Mouse (Mus musculus) stomach, embryonic 14.5 days (tissue): Measurements from ENCODE around the gene Bicdl1. TPM values are rescaled to one million over a fixed set of nuclear protein-coding genes. Genes with fewer than 3 reads are reported as not detected.
"Not testable (repeated sequence)": the region's sequence is repeated elsewhere in the genome, so short reads cannot be mapped to it uniquely, and the experiment has no call there.

ENCODE experiments used
- ATAC-seq: fragments of 200-750 bp; cut with Nextera tagmentation; 2 replicates; pipeline ENCODE4 v1.8.0; 2017; ENCODE audit warnings: low read depth, moderate TSS enrichment; ENCODE audit not compliant: insufficient number of reproducible peaks, insufficient read depth, low FRiP score
- H3K27ac ChIP-seq: fragments of 300-500 bp; sonication (generic); 2 replicates; pipeline ENCODE4 v1.5.1; 2014; ENCODE audit warnings: mild to moderate bottlenecking, low read length, moderate library complexity, mixed read lengths
- H3K27me3 ChIP-seq: fragments of 300-500 bp; sonication (generic); 2 replicates; pipeline ENCODE4 v1.6.1; 2014; ENCODE audit warnings: low read length, control low read depth, mixed read lengths; ENCODE audit not compliant: control insufficient read depth, insufficient read depth
- H3K36me3 ChIP-seq: fragments of 300-500 bp; sonication (generic); 2 replicates; pipeline ENCODE4 v1.6.1; 2014; ENCODE audit warnings: mild to moderate bottlenecking, control low read depth, low read length, moderate library complexity, mixed read lengths; ENCODE audit not compliant: control insufficient read depth, insufficient read depth
- H3K4me1 ChIP-seq: fragments of 300-500 bp; sonication (generic); 2 replicates; pipeline ENCODE4 v1.6.1; 2014; ENCODE audit warnings: low read length, control low read depth, mixed read lengths; ENCODE audit not compliant: control insufficient read depth, insufficient read depth
- H3K4me2 ChIP-seq: fragments of 300-500 bp; sonication (generic); replicated peaks from 2 replicates; pipeline ENCODE4 v1.6.1; 2014; ENCODE audit warnings: low read depth, low read length, control low read depth
- H3K4me3 ChIP-seq: fragments of 300-500 bp; sonication (generic); 2 replicates; pipeline ENCODE4 v1.5.1; 2014; ENCODE audit warnings: low read depth, low read length, control low read depth
- H3K9ac ChIP-seq: fragments of 300-500 bp; sonication (generic); replicated peaks from 2 replicates; pipeline ENCODE4 v1.6.1; 2014; ENCODE audit warnings: low read depth, mild to moderate bottlenecking, control low read depth, low read length, moderate library complexity, mixed read lengths
- H3K9me3 ChIP-seq: fragments of 300-500 bp; sonication (generic); 2 replicates; pipeline ENCODE4 v1.6.1; 2016; ENCODE audit warnings: low read depth, low read length, control low read depth; ENCODE audit not compliant: control insufficient read depth
- WGBS: fragments of 180-500 bp; shearing (Covaris S2); extraction: QIAGEN DNeasy Blood & Tissue Kit; methylation state at CpG from one replicate; pipeline ENCODE4 v1.1.7; 2014; 5-methylcytosine and 5-hydroxymethylcytosine counted together
- polyA plus RNA-seq: library from polyadenylated mRNA; unstranded; fragments of >200 nt; fragmentation: Nextera tagmentation; extraction: Ambion mirVana; gene quantifications from 2 replicates; pipeline ENCODE4 v1.2.1, GENCODE M21; 2014

Bicdl1 gene
- polyA plus RNA-seq, 1 experiment from 2014 or later: 11.6 TPM

DNA sequence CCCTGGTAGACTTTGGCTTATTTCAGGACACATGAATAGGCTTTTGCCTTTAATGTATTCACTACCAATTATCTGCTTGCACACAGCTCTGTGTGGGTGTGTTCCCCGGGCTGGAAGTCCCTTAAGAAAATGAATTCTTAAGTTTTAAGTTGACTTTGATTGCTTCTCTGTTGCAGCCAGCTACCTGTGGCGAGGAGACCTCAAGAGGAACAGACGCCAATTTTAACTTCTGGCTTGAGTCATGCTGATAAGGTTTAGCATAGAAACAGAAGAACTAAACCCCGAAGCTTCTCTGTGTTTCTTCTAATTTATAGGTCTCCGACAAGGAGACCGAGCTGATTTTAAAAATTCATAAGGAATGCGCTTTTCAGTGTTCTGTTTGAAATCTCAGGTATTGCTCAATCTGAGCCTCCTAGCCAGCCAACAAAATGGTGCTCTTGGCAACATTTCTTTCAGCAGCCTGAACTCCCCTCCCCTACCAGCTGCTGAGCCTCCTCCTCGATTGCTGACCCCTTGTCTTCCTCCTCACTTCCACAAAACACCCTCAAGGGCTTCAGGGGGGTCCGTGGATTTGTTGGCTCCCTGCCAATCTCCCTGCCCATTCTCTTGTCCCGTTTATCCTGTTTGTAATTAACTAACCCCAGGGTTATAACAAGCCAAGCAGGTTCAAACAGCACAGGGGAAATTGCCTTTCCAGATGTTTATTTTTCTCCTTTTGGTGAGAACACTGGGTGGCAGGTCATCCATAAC is 27.2 kb upstream of the Bicdl1 start:
- no peaks in the 10 kb centered on the region for H3K27me3 ChIP-seq
- H3K9ac ChIP-seq: no peak overlapping the region
- WGBS: 35% methylated on average over 10 of the region's 10 CpGs
- H3K27ac ChIP-seq: no peak overlapping the region
- 0 out of 2 replicates have a peak, but pooled peaks cover 4% of the 10 kb centered on the region for H3K4me1 ChIP-seq
- no peak overlapping the region for H3K4me3 ChIP-seq
- H3K9me3 ChIP-seq: no peaks in the 10 kb centered on the region
- no peak for ATAC-seq
- H3K4me2 ChIP-seq: no peak overlapping the region
- H3K36me3 ChIP-seq: no peaks in the 10 kb centered on the region

DNA sequence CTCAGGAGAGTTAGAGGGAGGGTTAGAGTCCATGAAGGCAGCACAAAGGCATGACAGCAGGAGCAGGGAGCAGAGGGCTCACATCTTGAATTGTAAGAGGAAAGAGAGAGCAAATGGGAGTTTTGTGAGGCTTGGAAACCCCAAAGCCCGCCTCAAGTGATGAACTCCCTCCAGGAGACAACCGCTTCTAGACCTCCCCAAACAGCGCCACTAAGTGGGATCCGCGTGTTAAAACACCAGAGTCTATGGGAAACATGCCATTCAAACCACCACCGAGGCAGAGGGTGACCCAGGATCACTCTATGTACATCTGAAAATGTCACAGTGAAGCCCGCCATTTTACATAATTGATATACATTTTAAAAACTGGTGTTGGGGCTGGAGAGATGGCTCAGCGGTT is 26.1 kb upstream of the Bicdl1 start:
- Histone ChIP-seq H3K27me3 (no peaks in the 10 kb centered on the region), H3K27ac (no peak overlapping the region), H3K4me3 (no peak overlapping the region), H3K4me2 (no peak overlapping the region), H3K4me1 (0 out of 2 replicates have a peak, but pooled peaks cover 4% of the 10 kb centered on the region), H3K36me3 (no peaks in the 10 kb centered on the region), H3K9me3 (no peaks in the 10 kb centered on the region), H3K9ac (no peak overlapping the region)
- no peak for ATAC-seq
- 80% methylated on average over 8 of the region's 8 CpGs for WGBS

DNA sequence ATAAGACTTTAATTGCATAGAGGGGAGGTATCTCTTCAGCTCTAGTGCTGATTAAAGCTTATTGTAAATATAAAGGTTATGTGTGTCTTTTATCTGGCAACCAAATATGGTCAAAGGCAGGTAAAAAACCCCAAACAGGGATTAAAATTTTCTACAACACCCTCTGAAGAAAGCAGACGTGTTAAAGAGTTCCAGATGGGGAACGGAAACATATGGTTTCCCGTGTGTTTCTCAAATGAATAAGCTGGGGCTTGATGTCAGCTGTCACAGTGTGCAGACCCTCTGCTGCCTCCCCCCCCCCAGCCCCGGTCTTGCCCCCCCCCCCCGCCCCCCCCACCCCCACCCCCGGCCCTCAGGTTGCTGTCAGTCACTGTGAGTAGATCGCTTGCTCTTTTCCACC is 24.1 kb upstream of the Bicdl1 start:
- WGBS: 59% methylated on average over 5 of the region's 7 CpGs
- H3K27me3 ChIP-seq: no peaks in the 10 kb centered on the region
- H3K4me3 ChIP-seq: no peak overlapping the region
- ATAC-seq: no peak
- no peaks in the 10 kb centered on the region for H3K36me3 ChIP-seq
- H3K4me1 ChIP-seq: 0 out of 2 replicates have a peak, but pooled peaks cover 4% of the 10 kb centered on the region
- no peak overlapping the region for H3K27ac ChIP-seq
- H3K9me3 ChIP-seq: no peaks in the 10 kb centered on the region; the same call in 1 of the 2 replicates
- H3K9ac ChIP-seq: no peak overlapping the region
- no peak overlapping the region for H3K4me2 ChIP-seq

DNA sequence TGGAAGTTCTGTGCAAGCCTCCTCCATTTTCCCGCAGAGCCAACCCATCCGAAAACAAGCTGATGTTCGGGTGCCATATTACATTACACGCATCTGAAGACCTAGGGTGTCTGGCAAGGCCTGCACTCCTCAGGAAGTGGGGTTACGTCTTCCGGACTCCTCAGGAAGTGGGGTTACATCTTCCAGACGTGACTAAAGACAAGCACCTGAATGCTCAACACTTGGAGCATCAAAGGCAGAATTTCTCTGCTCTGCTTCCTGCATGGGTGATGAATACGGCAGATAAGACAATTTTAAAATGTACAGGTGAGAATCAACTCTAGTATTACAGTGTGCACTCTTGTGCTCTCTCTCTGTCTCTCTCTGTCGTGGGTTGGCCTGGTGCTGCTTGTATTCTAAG is 23.4 kb upstream of the Bicdl1 start:
- Histone ChIP-seq H3K27ac (no peak overlapping the region), H3K4me2 (no peak overlapping the region), H3K4me1 (0 out of 2 replicates have a peak, but pooled peaks cover 4% of the 10 kb centered on the region), H3K36me3 (no peaks in the 10 kb centered on the region), H3K9ac (no peak overlapping the region), H3K9me3 (no peaks in the 10 kb centered on the region; the same call in 1 of the 2 replicates), H3K27me3 (no peaks in the 10 kb centered on the region), H3K4me3 (no peak overlapping the region)
- no peak for ATAC-seq
- WGBS: 82% methylated on average over 9 of the region's 9 CpGs

DNA sequence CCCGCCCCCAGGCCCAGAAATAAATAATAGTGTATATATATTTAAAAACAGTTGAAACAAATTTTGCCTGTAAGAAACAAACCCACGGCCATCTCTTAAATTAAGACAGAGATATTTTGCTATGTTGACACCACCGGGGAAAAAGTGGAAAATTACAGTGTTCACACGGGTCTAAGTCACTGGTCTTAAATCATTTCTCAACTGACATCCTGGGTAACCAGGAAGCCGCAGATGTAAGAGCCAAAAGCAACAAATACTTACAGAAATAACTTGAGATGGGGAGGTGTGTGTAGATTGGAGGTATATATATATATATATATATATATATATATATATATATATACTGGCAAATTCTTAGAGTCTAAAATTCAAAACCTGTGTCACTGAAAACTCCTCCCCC is 21.5 kb upstream of the Bicdl1 start:
- H3K4me3 ChIP-seq: no peak overlapping the region
- no peaks in the 10 kb centered on the region; the same call in 1 of the 2 replicates for H3K9me3 ChIP-seq
- H3K4me1 ChIP-seq: no peaks in the 10 kb centered on the region
- no peak overlapping the region for H3K9ac ChIP-seq
- H3K4me2 ChIP-seq: no peak overlapping the region
- no peak for ATAC-seq
- no peaks in the 10 kb centered on the region for H3K36me3 ChIP-seq
- H3K27ac ChIP-seq: no peak overlapping the region
- H3K27me3 ChIP-seq: no peaks in the 10 kb centered on the region
- WGBS: 69% methylated on average over 5 of the region's 5 CpGs

DNA sequence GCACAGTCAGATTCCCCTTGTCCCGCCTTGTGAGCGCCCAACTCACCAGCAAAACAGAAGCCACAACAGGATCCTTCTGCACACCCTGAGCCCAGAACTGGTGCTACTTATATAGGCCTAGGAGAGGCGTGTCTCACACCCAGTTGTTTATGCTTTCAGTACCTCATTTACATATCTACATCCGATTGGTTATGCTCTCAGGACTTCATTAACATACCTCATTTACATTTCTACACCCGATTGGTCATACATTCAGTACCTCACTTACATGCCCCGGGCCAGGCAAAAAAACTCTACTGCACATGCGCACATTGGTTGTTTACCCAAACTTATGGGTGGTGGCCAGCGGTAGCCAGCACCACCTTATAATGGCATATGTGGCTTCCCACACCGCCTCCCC is 20.5 kb upstream of the Bicdl1 start:
- not testable (repeated sequence) for H3K36me3 ChIP-seq, H3K4me3 ChIP-seq, H3K9ac ChIP-seq, H3K4me2 ChIP-seq, H3K27me3 ChIP-seq, H3K27ac ChIP-seq, H3K4me1 ChIP-seq, ATAC-seq, H3K9me3 ChIP-seq
- WGBS: 89% methylated on average over 9 of the region's 9 CpGs

DNA sequence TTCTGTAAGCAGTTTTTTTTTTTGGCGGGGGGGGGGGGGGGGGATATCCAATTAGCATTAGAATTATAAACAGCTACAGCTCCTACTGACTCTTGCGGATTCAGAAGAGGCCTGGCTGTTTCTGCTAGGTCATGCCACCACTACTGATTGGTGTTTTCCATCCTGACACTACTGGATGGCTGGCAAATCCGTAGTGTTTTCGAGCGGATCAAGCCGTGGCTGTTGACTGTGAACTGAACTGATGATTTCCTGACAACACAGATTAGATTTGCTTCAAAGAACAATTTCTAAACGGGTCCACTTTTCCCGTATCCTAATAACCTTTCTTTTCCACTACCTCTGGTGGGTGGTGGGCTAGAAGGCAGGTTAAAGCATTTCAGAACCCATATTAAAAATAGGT is 16.9 kb upstream of the Bicdl1 start:
- Histone ChIP-seq H3K4me3 (no peak overlapping the region), H3K27me3 (no peaks in the 10 kb centered on the region), H3K4me2 (no peak overlapping the region), H3K36me3 (no peaks in the 10 kb centered on the region), H3K9ac (no peak overlapping the region), H3K27ac (no peak overlapping the region), H3K4me1 (no peaks in the 10 kb centered on the region), H3K9me3 (no peaks in the 10 kb centered on the region; the same call in 1 of the 2 replicates)
- WGBS: 70% methylated on average over 8 of the region's 8 CpGs
- ATAC-seq: no peak

DNA sequence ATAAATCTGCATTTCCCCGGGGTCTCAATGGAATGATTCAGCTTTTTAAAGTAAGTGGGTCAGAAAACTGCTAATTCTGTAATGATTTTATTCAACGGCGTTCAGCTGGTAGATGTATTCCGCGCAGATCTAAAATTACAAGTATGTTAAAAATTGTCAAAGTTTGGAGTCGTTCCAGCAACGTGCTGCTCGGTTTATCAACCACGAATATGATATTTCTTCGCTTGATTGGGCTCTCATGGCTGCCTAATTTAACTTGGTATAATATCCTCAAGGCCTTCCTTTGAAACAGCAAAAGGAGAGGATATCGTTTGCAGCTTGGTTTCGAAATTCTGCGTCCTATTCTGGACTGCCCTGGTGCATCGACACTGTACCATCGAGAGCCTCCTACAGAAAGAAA is 13.9 kb upstream of the Bicdl1 start:
- no peak for ATAC-seq
- WGBS: 81% methylated on average over 15 of the region's 15 CpGs

DNA sequence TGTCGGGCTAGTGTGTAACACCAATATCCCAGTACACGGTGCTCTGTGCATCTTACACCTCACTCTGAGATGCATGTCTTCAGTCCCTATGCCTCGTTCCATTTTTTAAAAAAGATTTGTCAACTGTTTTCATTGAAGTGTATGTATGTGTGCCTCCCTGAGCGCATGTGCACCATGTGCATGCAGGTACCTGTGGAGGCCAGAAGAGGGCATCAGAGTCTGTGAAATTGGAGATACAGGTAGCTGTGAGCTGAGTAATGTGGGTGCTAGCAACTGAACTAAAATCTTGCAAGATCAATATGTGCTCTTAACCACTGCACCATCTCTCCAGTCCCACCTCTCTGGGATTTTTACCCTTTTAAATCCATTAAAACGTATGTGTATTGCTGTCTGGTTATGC is 6.6 kb upstream of the Bicdl1 start:
- Histone ChIP-seq H3K36me3 (no peaks in the 10 kb centered on the region), H3K27ac (no peak overlapping the region), H3K9me3 (peaks cover 3% of the 10 kb centered on the region; the same call in 1 of the 2 replicates), H3K27me3 (no peaks in the 10 kb centered on the region), H3K4me3 (no peak overlapping the region), H3K4me1 (no peaks in the 10 kb centered on the region), H3K9ac (no peak overlapping the region), H3K4me2 (no peak overlapping the region)
- 95% methylated on average over 5 of the region's 5 CpGs for WGBS
- no peak for ATAC-seq

More for the DNA sequence above, 13.9 kb upstream of the Bicdl1 start:
- Histone ChIP-seq H3K27ac (no peak overlapping the region), H3K9me3 (no peaks in the 10 kb centered on the region), H3K4me1 (no peaks in the 10 kb centered on the region), H3K36me3 (no peaks in the 10 kb centered on the region), H3K4me2 (no peak overlapping the region), H3K9ac (no peak overlapping the region), H3K27me3 (no peaks in the 10 kb centered on the region), H3K4me3 (no peak overlapping the region)
